Mouse (Mus musculus) T-helper 17 cell (primary cell): ENCODE results near the gene Ankfy1.

Source experiments
- in situ Hi-C, 2 experiments: fragments of 300-600 bp; cut with MboI, MseI; formaldehyde crosslinking; loops; 1 replicate in 1 of 2; 2 replicates in 1 of 2; pipeline ENCODE4 v1.15.1; 2025; ENCODE audit warnings: high pct_unique_total_duplicates in 2 of 2

Ankfy1 gene

DNA sequence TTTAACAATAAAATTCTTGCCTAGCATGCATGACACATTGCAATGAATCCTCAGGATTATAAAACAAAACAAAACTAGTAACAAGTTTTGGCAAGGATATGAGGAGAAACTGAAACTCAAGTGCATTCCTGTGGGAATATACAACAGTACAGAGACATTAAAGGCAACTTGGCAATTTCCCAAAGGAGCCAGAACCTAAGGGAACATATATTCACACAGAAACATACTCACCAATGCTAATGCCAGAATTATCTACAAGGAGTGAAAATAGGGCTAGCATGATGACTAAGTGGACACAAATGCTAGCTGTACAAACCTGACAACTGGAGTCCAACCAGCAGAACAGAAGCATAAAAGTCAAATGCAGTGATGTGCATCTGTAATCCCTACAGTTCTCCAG, 102.2 kb downstream of the Ankfy1 start:
- in situ Hi-C loops, result no loop called here

- in situ Hi-C loops, result no loop called here
Measured at GRCm38 (mm10) chr11:72795149-72795454, 105.3 kb downstream of the Ankfy1 start.

DNA sequence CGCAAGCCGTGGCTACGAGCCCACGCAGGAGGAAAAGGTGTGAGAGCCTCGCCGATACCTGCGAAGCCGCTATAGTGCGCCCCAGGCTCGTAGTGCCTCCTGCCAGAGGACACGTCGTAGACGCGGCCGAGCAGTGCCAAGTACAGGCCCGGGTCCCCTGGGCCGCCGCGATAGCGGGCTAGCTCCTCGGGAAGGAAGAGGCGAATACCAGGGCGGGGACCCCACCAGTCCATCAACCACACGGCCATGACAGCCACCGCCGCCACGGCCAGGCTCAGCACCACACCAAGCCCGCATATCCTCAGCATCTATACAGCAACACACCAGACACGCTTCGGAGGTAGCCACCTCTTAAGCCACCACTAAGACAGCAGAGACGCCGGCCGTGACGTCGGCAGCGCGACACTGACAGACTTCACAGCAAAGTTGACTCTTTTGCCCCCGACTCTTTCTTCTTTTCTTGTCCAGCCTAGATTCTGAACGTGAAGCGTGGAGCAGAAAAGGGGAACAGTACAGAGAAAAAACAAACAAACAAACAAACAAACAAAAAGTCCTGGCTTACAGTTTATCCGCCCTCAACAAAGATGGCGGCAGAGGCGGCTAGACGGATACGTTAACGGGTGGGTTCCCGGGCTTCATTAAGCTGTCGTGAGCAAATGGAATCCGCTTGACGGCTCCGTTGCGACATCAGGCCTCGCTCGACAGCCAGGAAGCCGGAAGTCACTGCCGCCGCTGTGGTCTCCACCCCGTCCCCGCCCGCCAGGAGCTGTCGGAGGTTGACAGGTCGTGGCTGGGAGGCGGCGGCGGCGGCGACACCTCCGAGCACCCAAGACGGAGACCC, 105.9 kb downstream of the Ankfy1 start, which contains the start of the genes Cyb5d2 and Zzef1:
Gene Cyb5d2 (minus strand): TSS at position 688 of the 841 bp plus-strand sequence.
Gene Zzef1 (plus strand): TSS at position 772 of the 841 bp plus-strand sequence.
- in situ Hi-C loops, result no loop called here

GRCm38 (mm10) chr11:72796296-72796687, 106.5 kb downstream of the Ankfy1 start:
- in situ Hi-C loops, result no loop called here

DNA sequence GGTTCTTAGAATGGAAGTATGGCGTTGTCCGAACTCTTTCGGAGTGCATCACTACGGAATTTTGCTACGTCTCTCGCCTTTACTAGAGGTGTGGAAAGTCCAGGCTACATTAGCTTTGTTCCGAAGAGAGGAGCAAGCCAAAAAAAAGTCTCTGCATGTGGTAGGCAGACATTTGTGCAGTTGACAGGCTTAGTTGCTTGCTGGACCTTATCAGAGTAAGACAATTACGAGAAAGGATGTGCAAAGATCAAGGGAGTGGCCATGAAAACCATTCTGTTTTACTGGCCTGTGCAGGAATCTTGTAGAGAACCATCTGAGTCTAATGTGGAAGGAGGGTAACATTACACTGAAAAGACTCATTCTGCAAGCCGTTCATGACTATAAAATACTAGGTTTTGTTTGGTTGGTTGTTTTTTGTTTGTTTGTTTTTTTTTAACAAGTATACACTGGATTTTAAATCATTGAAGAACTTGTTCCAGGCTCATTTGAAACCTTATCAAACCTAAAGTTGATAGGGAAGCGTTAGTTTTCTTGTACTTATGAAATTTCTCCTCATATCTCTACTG, 107.0 kb downstream of the Ankfy1 start:
- in situ Hi-C loops, result no loop called here

DNA sequence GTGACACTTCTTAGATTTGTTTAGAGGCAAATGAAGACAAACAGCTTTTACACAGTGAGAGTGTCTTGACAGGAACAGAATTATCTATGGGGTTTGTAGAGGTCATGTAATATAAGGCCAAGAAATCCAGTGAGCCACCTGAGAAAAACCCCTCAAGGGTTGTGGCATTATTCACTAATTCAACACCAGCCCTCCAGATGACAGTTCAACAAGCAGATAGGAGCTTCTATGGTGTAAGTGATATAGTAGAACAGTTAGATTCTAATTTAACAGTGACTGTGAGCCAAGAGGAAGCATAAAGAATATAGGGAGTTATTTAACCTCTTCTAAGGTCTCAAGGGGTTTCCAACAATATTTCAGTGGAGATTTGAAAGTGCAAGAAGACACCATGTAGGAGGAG, 108.3 kb downstream of the Ankfy1 start:
- in situ Hi-C loops, result no loop called here

DNA sequence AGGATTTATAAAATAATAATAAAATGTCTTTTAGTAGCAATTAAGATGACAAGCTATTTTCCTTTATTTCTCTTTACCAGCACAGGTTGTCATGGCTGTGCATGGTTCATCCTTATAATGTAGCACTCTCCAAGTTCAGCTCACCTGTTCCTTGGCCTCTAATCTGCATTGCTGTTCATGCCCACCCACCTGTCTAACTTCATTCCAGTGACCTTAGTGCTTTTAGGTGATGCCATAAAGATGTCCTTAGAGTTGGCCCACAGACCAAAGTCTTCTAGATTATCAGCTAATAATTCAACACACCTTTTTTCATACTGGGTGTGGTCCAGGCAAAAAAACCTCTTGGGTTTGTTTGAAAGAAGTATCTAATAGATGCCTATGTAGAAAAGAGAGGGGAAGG, 111.4 kb downstream of the Ankfy1 start:
- in situ Hi-C loops, result no loop called here

DNA sequence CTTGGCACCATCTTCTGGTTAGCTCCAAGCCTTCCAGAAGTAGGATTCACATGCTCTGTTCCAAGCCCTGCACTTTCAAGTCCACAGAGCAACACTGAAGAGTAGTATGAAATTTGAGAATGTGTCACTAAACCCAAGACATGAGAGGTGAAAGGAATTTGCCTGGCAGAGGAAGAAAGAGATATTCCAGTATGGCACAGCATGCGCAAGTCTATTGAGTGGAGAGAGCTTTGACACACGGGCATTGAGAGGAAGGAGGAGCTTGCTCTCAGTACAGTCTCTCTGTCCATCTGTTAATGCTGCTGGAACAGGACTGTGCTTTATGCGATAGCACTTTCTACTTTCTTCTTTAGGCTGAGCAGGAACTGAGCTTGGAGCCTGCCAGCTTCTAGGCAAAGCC, 113.2 kb downstream of the Ankfy1 start:
- in situ Hi-C loops, result no loop called here

GRCm38 (mm10) chr11:72804586-72804985, 114.8 kb downstream of the Ankfy1 start:
- in situ Hi-C loops, result no loop called here

DNA sequence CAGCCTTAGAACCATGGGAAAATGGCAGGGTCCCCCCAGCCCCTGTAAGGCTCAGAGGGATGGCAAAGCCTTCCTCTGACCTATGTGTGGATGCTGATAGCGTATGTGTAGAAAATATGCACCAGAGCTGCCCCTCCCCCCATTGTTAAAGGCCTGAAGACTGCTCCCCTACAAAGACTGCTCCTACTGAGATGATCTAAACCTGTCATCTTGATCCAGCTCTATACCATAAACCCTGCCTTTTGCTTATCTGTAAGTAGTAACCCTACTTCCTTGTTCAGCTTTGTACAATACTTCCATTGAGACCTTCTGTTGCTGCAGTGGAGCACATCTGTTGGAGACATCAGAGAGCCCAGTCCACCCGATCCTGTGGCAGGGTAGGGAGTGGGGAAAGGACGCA, 115.4 kb downstream of the Ankfy1 start:
- in situ Hi-C loops, result no loop called here

- in situ Hi-C loops, result no loop called here
Measured at GRCm38 (mm10) chr11:72806556-72806955, 116.8 kb downstream of the Ankfy1 start.

DNA sequence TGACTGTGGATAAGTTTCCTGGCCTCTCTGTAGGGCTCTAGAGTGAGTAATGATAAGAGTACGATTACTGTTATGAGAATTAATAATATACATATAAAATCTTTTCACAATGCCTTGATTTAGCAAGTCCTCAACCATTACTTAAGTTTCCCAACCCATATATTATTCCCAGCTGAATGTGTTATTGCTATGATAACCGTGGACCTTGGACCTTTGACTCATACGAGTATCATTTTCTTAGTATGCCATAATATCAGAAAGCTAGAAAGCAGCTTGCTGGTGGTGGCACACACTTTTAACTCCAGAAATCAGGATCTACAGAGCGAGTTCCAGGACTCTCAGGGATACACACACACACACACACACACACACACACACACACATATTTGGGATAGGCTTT, 118.2 kb downstream of the Ankfy1 start:
- in situ Hi-C loops, result no loop called here

- in situ Hi-C loops, result no loop called here
Measured at GRCm38 (mm10) chr11:72813687-72814086, 123.9 kb downstream of the Ankfy1 start.

DNA sequence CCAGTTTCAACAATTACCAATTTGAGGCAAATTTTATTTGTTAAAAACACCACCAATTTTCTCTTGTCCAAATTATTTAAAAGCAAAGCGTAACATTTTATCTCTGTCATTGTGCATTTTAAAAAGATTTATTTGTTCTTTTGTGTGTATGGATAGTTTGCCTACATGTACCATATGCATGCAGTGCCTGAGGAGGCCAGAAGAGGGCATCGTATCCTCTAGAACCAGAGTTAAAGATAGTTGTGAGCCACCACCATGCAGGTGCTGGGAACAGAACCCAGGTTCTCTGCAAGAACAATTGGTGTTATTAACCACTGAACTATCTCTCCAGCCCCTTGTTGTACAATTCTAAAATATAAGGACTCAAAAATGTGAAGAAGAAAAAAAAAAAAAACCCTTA, 124.4 kb downstream of the Ankfy1 start:
- in situ Hi-C loops, result no loop called here

GRCm38 (mm10) chr11:72816859-72817258, 127.1 kb downstream of the Ankfy1 start:
- in situ Hi-C loops, result no loop called here

DNA sequence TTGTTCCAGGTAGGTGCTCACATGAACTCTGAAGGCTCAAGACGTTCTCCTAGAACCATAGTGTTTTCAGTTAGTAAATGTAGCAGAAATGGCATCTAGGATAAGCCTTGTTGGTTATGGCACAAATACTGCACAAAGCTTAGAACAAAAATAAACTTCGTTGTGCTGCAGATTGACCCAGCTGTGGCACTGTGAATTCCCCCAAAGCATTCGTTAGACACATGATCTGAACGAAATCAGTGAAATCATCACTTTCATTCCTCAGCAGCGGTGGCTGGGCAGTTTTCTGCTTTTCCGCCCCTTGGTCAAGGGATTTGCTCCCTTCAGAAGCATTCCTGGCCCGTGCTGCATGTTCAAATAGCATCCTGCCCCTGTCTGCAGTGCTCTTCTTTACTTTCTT, 128.3 kb downstream of the Ankfy1 start:
- in situ Hi-C loops, result no loop called here

DNA sequence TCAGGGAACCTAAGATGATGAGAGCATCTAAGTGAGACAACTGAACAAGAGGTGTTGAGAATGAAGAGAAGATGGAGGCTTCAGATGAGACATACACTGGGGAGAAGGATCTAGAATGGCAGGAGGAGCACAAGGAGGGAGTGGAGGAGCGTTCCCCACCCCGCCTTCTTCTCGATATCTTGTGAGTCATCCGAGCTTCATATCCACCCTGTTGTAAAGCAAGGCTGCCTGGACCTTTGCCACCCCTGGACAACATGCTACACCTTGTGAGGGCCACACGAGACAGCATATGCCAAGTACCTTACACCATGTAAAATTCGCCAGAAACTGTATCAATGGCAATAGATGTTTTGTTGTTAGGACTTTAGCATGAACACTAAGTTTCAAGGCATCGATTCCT, 131.2 kb downstream of the Ankfy1 start:
- in situ Hi-C loops, result no loop called here
